Mouse (Mus musculus): ENCODE data around the gene Kdelr2. TPM values are rescaled to one million over a fixed set of nuclear protein-coding genes. Genes with fewer than 3 reads are reported as not detected.
"Not testable (repeated sequence)": the region's sequence is repeated elsewhere in the genome, so short reads cannot be mapped to it uniquely, and the experiment has no call there.

The Kdelr2 gene
- polyA plus RNA-seq, 1 experiment from 2014 or later = 140 TPM

DNA sequence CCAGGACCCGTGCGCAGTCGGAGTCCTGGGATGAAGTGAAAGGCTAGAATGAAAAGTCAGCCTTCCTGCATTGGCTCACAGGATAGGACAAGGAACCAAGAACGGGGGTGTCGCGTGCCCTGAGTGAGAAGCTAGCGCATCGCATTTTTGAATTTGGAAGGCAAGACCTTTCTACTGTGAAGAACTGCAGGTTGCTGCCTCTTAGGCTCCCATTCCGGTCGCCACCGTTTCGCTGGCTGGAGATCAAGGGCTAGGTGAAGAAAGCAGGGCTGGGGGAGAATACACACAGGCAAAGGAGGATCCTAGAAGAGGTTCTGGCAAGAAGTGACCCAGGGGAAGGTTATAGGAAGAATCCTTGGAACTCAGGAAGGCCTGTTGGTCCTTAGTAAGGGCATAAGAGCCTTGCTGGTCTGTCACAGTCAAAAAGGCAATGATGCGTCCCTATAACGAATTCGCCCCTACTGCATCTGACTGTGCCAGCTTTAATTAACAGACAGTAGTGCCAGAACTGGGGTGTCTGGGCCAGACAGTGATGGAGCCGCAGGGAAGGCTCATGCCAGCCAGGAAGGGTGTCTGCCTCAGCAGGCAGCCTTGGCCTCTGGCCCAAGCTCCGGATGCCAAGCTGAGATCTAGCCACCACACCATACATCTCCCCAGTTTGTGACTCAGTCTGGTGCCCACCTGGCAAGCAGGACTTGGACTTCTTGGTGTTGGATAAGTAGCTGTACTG is 33.1 kb upstream of the Kdelr2 start:
- H3K27ac ChIP-seq (replicated peaks) = no peak overlapping the region
- H3K9me3 ChIP-seq (replicated peaks) = no peaks in the 10 kb centered on the region
- 19% methylated on average over 17 of the region's 17 CpGs for WGBS (ENCODE audit: insufficient replicate concordance)
- H3K4me3 ChIP-seq (replicated peaks) = no peak overlapping the region
- H3K27me3 ChIP-seq = peaks cover 93% of the 10 kb centered on the region
- H3K36me3 ChIP-seq (replicated peaks) = no peaks in the 10 kb centered on the region
- peaks cover 3% of the 10 kb centered on the region; the same call in 1 of the 2 replicates for H3K4me1 ChIP-seq (replicated peaks)
- H3K9ac ChIP-seq = no peak overlapping the region
- no peak overlapping the region for H3K4me2 ChIP-seq
- no peak for ATAC-seq (ENCODE audit: insufficient read depth)

DNA sequence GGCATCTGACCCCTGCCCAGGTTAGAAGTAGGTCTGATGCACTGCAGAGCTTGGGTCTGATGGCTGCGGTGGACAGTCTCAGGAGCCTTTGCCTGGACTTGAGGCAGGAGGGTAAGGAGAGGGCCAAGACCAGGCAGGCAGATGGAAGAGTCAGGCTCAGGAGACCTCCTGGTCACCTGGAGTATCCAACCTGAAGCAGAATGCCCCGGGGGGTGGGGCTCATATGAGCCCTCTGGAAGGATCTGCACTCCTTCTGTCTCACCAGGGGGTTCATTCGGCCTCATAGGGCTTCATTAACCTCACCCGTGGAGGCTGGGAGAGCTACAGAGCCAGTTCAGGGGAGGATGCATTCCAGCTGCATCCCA is 32.5 kb upstream of the Kdelr2 start:
- ATAC-seq (ENCODE audit: insufficient read depth) = no peak
- Histone ChIP-seq H3K27ac (replicated peaks) (no peak overlapping the region), H3K9ac (no peak overlapping the region), H3K4me1 (replicated peaks) (peaks cover 3% of the 10 kb centered on the region; the same call in 1 of the 2 replicates), H3K27me3 (peaks cover 89% of the 10 kb centered on the region), H3K4me3 (replicated peaks) (no peak overlapping the region), H3K4me2 (no peak overlapping the region), H3K9me3 (replicated peaks) (no peaks in the 10 kb centered on the region), H3K36me3 (replicated peaks) (no peaks in the 10 kb centered on the region)
- 41% methylated on average over 4 of the region's 4 CpGs for WGBS (ENCODE audit: insufficient replicate concordance)

DNA sequence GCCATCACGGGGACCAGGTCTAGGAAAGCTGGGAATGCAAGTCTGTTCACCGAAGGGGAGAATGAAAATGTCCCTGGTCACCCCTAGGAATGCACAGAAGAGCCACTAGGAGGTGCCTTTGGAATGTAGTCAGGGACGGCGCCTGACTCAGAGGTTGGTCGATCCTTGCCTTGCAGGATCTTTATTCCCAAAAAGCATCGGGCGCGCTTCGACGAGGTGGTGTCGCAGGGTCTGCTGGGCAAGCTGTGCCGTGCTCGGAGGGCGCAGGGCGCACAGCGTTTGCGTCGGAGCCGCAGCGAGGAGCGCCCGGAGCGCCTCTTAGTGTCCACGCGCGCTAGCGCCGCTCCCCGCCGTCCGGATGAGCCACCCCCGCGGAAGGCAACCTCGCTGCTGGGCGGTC is 30.8 kb upstream of the Kdelr2 start:
- ATAC-seq (ENCODE audit: insufficient read depth) = no peak

DNA sequence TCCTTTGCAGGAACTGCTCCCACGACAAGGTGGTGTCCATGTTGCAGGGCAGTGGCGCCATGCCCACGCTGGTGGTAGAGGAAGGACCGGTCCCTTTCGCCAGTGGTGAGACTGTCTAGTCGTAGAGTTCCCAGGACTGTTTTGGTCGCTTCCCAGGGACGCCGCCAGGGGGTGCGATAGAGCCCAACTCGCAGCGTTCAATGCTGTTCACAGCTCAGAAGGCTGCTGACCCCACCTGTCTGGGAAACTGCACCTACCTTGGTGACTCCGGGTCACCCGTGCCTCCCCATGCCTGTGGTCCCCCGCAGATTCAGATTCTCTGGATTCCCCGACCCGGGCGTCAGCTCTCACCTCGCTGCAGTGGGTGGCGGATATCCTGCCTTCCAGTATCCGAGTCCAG is 28.4 kb upstream of the Kdelr2 start:
- no peak; the same call in 1 of the 2 replicates for ATAC-seq (ENCODE audit: insufficient read depth)
- H3K27me3 ChIP-seq = peaks cover 54% of the 10 kb centered on the region

More for the DNA sequence above, 30.8 kb upstream of the Kdelr2 start:
- Histone ChIP-seq H3K27ac (replicated peaks) (no peak overlapping the region), H3K4me1 (replicated peaks) (peaks cover 3% of the 10 kb centered on the region; the same call in 1 of the 2 replicates), H3K9ac (no peak overlapping the region), H3K4me3 (replicated peaks) (peak overlapping the region; percentile 8; the same call in 1 of the 2 replicates), H3K4me2 (peak overlapping the region; percentile 47), H3K9me3 (replicated peaks) (no peaks in the 10 kb centered on the region), H3K36me3 (replicated peaks) (no peaks in the 10 kb centered on the region), H3K27me3 (peaks cover 79% of the 10 kb centered on the region)
- WGBS (ENCODE audit: insufficient replicate concordance) = 4% methylated on average over 35 of the region's 35 CpGs

DNA sequence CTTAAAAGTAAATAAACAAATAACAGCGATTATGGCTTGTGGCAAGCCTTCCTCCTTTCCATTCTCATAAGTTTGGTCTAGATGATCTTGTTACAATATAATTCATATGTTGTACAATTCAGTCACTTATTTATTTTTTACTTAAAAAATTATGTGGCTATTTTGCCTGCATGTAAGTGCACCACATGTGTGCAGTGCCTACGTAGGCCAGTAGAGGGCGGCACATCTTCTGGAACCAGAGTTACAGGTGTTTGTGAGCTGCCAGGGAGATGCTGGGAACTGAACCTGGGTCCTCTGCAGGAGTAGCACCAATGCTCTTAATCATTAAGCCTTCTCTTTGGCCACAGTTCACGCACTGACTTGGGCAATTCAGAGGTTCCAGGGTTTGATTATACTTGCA is 27.5 kb upstream of the Kdelr2 start:
- no peak overlapping the region for H3K9ac ChIP-seq
- no peak overlapping the region for H3K4me3 ChIP-seq (replicated peaks)
- 74% methylated on average over 4 of the region's 4 CpGs for WGBS (ENCODE audit: insufficient replicate concordance)
- H3K4me2 ChIP-seq = no peak overlapping the region
- peaks cover 45% of the 10 kb centered on the region for H3K27me3 ChIP-seq
- H3K36me3 ChIP-seq (replicated peaks) = no peaks in the 10 kb centered on the region
- H3K9me3 ChIP-seq (replicated peaks) = no peaks in the 10 kb centered on the region
- peaks cover 3% of the 10 kb centered on the region; the same call in 1 of the 2 replicates for H3K4me1 ChIP-seq (replicated peaks)
- no peak for ATAC-seq (ENCODE audit: insufficient read depth)
- no peak overlapping the region for H3K27ac ChIP-seq (replicated peaks)

More for the DNA sequence above, 28.4 kb upstream of the Kdelr2 start:
- peaks cover 3% of the 10 kb centered on the region; the same call in 1 of the 2 replicates for H3K4me1 ChIP-seq (replicated peaks)
- H3K9ac ChIP-seq = no peak overlapping the region
- 8% methylated on average over 21 of the region's 21 CpGs for WGBS (ENCODE audit: insufficient replicate concordance)
- H3K4me3 ChIP-seq (replicated peaks) = no peak overlapping the region
- peak overlapping the region; percentile 37 for H3K4me2 ChIP-seq
- no peak overlapping the region for H3K27ac ChIP-seq (replicated peaks)
- H3K36me3 ChIP-seq (replicated peaks) = no peaks in the 10 kb centered on the region
- no peaks in the 10 kb centered on the region for H3K9me3 ChIP-seq (replicated peaks)

DNA sequence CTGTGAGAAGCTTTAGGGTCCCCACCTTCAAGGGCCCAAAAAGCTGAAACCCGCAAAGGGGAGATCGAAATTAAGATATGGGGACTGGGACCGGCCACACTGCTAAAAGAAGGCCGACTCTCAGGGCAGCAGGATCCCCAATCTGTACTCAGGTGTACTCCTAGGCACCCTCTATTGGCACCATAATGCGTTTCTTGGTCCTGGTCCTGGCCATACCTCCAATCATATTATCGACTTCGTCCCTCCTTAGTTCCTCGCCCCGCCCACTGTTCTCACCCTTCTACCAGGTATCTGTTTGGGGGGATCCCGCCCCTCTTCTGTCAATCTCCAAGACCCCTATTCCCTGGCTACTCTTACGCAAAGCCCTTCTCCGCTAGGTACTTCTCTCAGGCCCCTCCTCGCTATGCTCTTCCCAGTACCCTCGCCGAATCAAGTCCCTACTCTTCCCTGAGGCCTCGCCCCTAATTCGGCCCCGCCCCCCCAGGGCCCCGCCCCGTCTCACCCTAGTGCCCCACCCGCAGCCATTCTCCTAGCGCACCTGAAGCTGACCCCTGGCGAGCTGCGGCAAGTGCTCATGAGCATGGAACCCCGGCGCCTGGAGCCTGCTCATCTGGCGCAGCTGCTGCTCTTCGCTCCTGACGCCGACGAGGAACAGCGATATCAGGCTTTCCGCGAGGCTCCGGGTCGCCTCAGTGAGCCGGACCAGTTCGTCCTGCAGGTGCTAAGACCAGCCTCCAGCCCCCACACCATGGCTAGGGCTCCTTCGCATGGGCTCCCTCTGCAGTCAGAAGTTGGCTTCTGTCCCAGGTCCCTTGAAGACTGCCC is 16.6 kb upstream of the Kdelr2 start:
- Histone ChIP-seq H3K9ac (no peak overlapping the region; the same call in 1 of the 2 replicates), H3K27me3 (peaks cover 45% of the 10 kb centered on the region)
- 8% methylated on average over 39 of the region's 39 CpGs for WGBS (ENCODE audit: insufficient replicate concordance)

DNA sequence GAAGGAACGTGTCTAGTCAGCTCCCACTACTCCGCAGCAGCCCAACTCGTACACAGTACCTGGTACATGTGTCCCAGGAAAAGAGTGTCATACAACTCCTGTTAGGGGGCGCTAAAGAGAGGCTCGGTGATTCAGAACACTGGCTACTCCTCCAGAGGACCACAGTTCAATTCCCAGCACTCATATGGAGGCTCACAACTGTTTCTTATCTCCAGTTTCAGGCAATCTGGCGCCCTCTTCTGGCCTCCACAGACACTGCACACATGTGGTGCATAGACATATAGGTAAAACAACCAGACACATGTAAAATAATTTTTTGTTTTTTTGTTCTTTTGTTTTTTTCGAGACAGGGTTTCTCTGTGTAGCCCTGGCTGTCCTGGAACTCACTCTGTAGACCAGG is 9.5 kb upstream of the Kdelr2 start:
- Histone ChIP-seq H3K27ac (replicated peaks) (no peak overlapping the region), H3K4me1 (replicated peaks) (0 out of 2 replicates have a peak, but pooled peaks cover 2% of the 10 kb centered on the region), H3K36me3 (replicated peaks) (no peaks in the 10 kb centered on the region), H3K4me2 (no peak overlapping the region), H3K4me3 (replicated peaks) (no peak overlapping the region), H3K27me3 (peaks cover under 1% of the 10 kb centered on the region; the same call in 1 of the 2 replicates), H3K9ac (no peak overlapping the region), H3K9me3 (replicated peaks) (no peaks in the 10 kb centered on the region)
- 69% methylated on average over 7 of the region's 7 CpGs for WGBS (ENCODE audit: insufficient replicate concordance)
- ATAC-seq (ENCODE audit: insufficient read depth) = no peak

More for the DNA sequence above, 16.6 kb upstream of the Kdelr2 start:
- peak; percentile 54 for ATAC-seq (ENCODE audit: insufficient read depth)
- H3K36me3 ChIP-seq (replicated peaks) = no peaks in the 10 kb centered on the region
- peak overlapping the region; percentile 22; the same call in 1 of the 2 replicates for H3K4me3 ChIP-seq (replicated peaks)
- H3K9me3 ChIP-seq (replicated peaks) = no peaks in the 10 kb centered on the region
- H3K4me1 ChIP-seq (replicated peaks) = peaks cover 9% of the 10 kb centered on the region
- H3K27ac ChIP-seq (replicated peaks) = no peak overlapping the region
- peak overlapping the region; percentile 55 for H3K4me2 ChIP-seq

DNA sequence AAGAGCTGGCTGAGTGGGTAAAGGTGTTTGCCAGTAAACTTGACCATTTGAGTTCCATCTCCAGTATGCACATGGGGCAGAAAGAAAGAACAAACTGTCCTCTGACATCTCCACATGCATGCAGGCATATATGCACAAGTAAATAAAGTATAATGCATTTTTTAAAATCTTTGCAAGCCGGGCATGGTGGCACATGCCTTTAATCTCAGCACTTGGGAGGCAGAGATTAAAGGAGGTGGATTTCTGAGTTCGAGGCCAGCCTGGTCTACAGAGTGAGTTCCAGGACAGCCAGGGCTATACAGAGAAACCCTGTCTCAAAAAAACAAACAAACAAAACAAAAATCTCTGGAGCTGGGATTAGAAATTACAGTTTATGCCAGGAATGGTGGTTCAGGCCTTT is 8.7 kb upstream of the Kdelr2 start:
- not testable (repeated sequence) for H3K36me3 ChIP-seq (replicated peaks); ATAC-seq (ENCODE audit: insufficient read depth); H3K27me3 ChIP-seq; H3K4me2 ChIP-seq; H3K4me3 ChIP-seq (replicated peaks); H3K4me1 ChIP-seq (replicated peaks); H3K9me3 ChIP-seq (replicated peaks); H3K9ac ChIP-seq; H3K27ac ChIP-seq (replicated peaks)
- 72% methylated on average over 2 of the region's 2 CpGs for WGBS (ENCODE audit: insufficient replicate concordance)

DNA sequence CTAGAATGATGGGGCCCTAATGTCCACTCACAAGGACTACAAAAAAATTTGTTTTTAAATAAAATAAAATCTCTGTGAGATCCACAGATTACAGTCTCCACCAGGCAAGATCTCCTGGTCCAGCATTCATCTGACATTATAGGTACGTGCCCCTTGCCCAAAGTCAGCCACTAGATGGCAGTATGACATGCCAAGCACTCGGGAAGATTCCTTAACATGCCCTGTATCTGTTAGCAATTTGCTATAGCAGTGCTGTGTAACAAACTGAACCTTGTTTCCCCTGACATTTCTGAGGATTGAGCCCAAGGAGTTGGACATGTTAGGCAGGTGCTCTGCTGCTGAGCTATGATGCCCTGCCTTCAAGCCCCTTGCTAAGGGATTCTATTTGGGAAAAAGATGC is 8.0 kb upstream of the Kdelr2 start:
- H3K27ac ChIP-seq (replicated peaks) = no peak overlapping the region
- H3K9me3 ChIP-seq (replicated peaks) = no peaks in the 10 kb centered on the region
- no peak overlapping the region for H3K9ac ChIP-seq
- no peak overlapping the region for H3K4me3 ChIP-seq (replicated peaks)
- no peak overlapping the region for H3K4me2 ChIP-seq
- no peak for ATAC-seq (ENCODE audit: insufficient read depth)
- H3K4me1 ChIP-seq (replicated peaks) = 0 out of 2 replicates have a peak, but pooled peaks cover 5% of the 10 kb centered on the region
- 35% methylated on average over 2 of the region's 2 CpGs for WGBS (ENCODE audit: insufficient replicate concordance)
- no peaks in the 10 kb centered on the region for H3K27me3 ChIP-seq
- H3K36me3 ChIP-seq (replicated peaks) = no peaks in the 10 kb centered on the region

DNA sequence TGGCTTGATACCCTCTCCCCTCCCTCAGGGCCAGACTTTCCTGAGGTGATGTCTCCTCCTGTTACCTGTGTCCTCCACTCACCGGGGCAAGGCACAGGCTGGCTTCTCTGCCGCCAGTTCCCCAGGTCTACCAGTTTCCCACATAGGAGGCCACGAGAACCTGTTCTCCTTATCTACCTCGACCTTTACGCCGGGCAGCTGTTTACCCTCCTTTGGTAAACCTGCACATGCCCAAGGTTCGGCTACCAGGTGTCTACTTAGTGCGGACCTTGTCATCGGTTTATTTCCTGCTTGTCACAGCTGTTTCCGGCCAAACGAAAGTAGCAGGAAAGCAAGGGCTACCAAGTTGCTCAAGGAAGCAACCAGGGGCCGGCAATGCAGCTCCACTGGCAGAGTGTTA is 3.1 kb upstream of the Kdelr2 start:
- Histone ChIP-seq H3K9me3 (replicated peaks) (no peaks in the 10 kb centered on the region), H3K4me1 (replicated peaks) (peaks cover 45% of the 10 kb centered on the region), H3K4me2 (no peak overlapping the region), H3K36me3 (replicated peaks) (peaks cover 4% of the 10 kb centered on the region), H3K27me3 (no peaks in the 10 kb centered on the region), H3K4me3 (replicated peaks) (no peak overlapping the region), H3K27ac (replicated peaks) (0 out of 2 replicates have a peak overlapping the region, but pooled peaks have one; percentile 15), H3K9ac (no peak overlapping the region)
- ATAC-seq (ENCODE audit: insufficient read depth) = no peak
- WGBS (ENCODE audit: insufficient replicate concordance) = 62% methylated on average over 12 of the region's 12 CpGs

DNA sequence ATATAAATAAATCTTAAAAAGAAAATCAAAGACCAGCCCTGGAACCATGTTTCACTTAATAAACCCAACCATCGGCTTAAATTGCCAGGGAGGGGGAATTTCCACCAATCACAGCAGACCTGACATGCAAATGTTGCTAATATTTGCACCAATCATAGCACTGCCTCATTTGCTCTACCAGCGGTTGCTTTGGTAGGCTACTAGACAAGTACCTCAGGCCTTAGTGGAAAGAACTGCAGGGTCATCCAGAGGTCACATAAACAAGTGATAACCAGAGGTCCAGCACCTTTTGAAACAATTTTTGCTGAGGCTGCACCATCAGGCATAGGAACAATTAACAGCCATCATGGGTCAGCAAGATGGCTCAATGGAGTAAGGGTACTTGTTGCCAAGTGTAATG is 2.1 kb upstream of the Kdelr2 start:
- no peak for ATAC-seq (ENCODE audit: insufficient read depth)
- 53% methylated on average over 2 of the region's 2 CpGs for WGBS (ENCODE audit: insufficient replicate concordance)
- Histone ChIP-seq H3K4me3 (replicated peaks) (no peak overlapping the region), H3K36me3 (replicated peaks) (peaks cover 15% of the 10 kb centered on the region), H3K9me3 (replicated peaks) (no peaks in the 10 kb centered on the region), H3K27ac (replicated peaks) (no peak overlapping the region), H3K9ac (no peak overlapping the region), H3K4me1 (replicated peaks) (peaks cover 55% of the 10 kb centered on the region), H3K27me3 (no peaks in the 10 kb centered on the region), H3K4me2 (no peak overlapping the region)

Data from liver, embryonic 15.5 days (tissue).